Mouse (Mus musculus) lung, postnatal 0 days (tissue): Measurements from ENCODE around the gene 2610528A11Rik.

ENCODE experiments used
- CTCF ChIP-seq: IDR thresholded peaks from 2 replicates; pipeline ENCODE4 v1.5.1; 2016; ENCODE audit warnings: antibody characterized with exemption, mild to moderate bottlenecking
- EP300 ChIP-seq: IDR thresholded peaks from 2 replicates; pipeline ENCODE4 v1.6.1; 2016; ENCODE audit warnings: antibody characterized with exemption, mild to moderate bottlenecking, control low read depth

GRCm38 (mm10) chr14:37109975-37110374 lies 3.8 kb downstream of the 2610528A11Rik start:
- no peak for TF ChIP-seq EP300
- no peak for TF ChIP-seq CTCF
